Mouse (Mus musculus): Measurements from ENCODE around the gene Fkbp1a. TPM values are rescaled to one million over a fixed set of nuclear protein-coding genes. Genes with fewer than 3 reads are reported as not detected.

The Fkbp1a gene
- total RNA-seq (2021), result 100 to 1,000 TPM; 702 to 722 TPM
- long read RNA-seq, experiment 1, transcript Fkbp1a-210 (4 exons, 438 nt), result minor isoform, 28 of 728 reads
- long read RNA-seq, experiment 1, transcript Fkbp1a-201 (5 exons, 1,658 nt), result major isoform, 610 of 728 reads
- long read RNA-seq, experiment 1, partial matches to known transcripts, result 7 of 728 reads
- long read RNA-seq, experiment 1, other reads (novel, unspliced or antisense), result 78 of 728 reads
- long read RNA-seq, experiment 2, transcript Fkbp1a-210 (4 exons, 438 nt), result minor isoform, 13 of 528 reads
- long read RNA-seq, experiment 2, transcript Fkbp1a-201 (5 exons, 1,658 nt), result major isoform, 442 of 528 reads
- long read RNA-seq, experiment 2, partial matches to known transcripts, result 11 of 528 reads
- long read RNA-seq, experiment 2, other reads (novel, unspliced or antisense), result 56 of 528 reads

GRCm38 (mm10) chr2:151542323-151543062 lies at the start of gene Fkbp1a:
Gene Fkbp1a, plus strand, starts transcription at chr2:151542483.
- DNase-seq (ENCODE audit: extremely low spot score in 1 of 2, low spot score in 2 of 2), result peak; percentile 97 to 98
- TF ChIP-seq CTCF (IDR thresholded peaks at IDR 0.05), result no peak; the same call in none of the 2 replicates
- intact Hi-C loops (cut with DNase I), result loop anchor here (1.0 to 2.0 kb wide), 4 partner anchors 30 to 88 kb away; partner anchors contain the start of gene Nsfl1c
- peak within 1 kb of the TSS; percentile 94 for H3K27ac ChIP-seq
- peak within 1 kb of the TSS; percentile 75 for H3K4me3 ChIP-seq

GRCm38 (mm10) chr2:151494035-151494803 lies 48.1 kb upstream of the Fkbp1a start, which contains the start of gene Nsfl1c:
Gene Nsfl1c, plus strand, starts transcription at chr2:151494182.
- TF ChIP-seq CTCF (IDR thresholded peaks at IDR 0.05), result peak; percentile 89
- H3K27ac ChIP-seq, result peak within 1 kb of the TSS; percentile 85
- DNase-seq (ENCODE audit: extremely low spot score in 1 of 2, low spot score in 2 of 2), result peak; percentile 93 to 97
- intact Hi-C loops (cut with DNase I), result loop anchor here (1.0 to 10.0 kb wide), 4 partner anchors 48 to 371 kb away; partner anchors contain the start of gene Fkbp1a
- peak within 1 kb of the TSS; percentile 97 for H3K4me3 ChIP-seq

GRCm38 (mm10) chr2:151498358-151498757 lies 43.9 kb upstream of the Fkbp1a start:
- DNase-seq (ENCODE audit: extremely low spot score in 1 of 2, low spot score in 2 of 2), result no peak
- Histone ChIP-seq H3K27ac (no peak overlapping the region), H3K4me3 (no peak overlapping the region)
- TF ChIP-seq CTCF (IDR thresholded peaks at IDR 0.05), result no peak
- intact Hi-C loops (cut with DNase I), result loop anchor here (10.0 kb wide), 1 partner anchor 366 kb away; no protein-coding TSS in a partner anchor

- intact Hi-C loops (cut with DNase I), result no loop called here
These were observed 41.8 kb upstream of the Fkbp1a start for GRCm38 (mm10) chr2:151500442-151501007.

GRCm38 (mm10) chr2:151504226-151504625 lies 38.1 kb upstream of the Fkbp1a start:
- TF ChIP-seq CTCF (IDR thresholded peaks at IDR 0.05), result peak; percentile 7; the same call in 1 of the 2 replicates
- intact Hi-C loops (cut with DNase I), result no loop called here
- no peak overlapping the region for H3K27ac ChIP-seq
- no peak for DNase-seq (ENCODE audit: extremely low spot score in 1 of 2, low spot score in 2 of 2)
- H3K4me3 ChIP-seq, result no peak overlapping the region

More at GRCm38 (mm10) chr2:151500442-151501007, 41.8 kb upstream of the Fkbp1a start:
- DNase-seq (ENCODE audit: extremely low spot score in 1 of 2, low spot score in 2 of 2), result no peak
- H3K27ac ChIP-seq, result no peak overlapping the region
- no peak overlapping the region for H3K4me3 ChIP-seq
- TF ChIP-seq CTCF (IDR thresholded peaks at IDR 0.05), result no peak

- intact Hi-C loops (cut with DNase I), result loop anchor here (2.0 to 5.0 kb wide), 3 partner anchors 31 to 170 kb away; partner anchors contain the start of gene Fkbp1a
- no peak for TF ChIP-seq CTCF (IDR thresholded peaks at IDR 0.05)
- Histone ChIP-seq H3K27ac (0 out of 2 replicates have a peak overlapping the region, but pooled peaks have one; percentile 4), H3K4me3 (no peak overlapping the region)
- peak; percentile 41 to 48 for DNase-seq (ENCODE audit: extremely low spot score in 1 of 2, low spot score in 2 of 2)
These were observed 30.1 kb upstream of the Fkbp1a start for GRCm38 (mm10) chr2:151512199-151512598.

GRCm38 (mm10) chr2:151513525-151514285 lies 28.6 kb upstream of the Fkbp1a start:
- Histone ChIP-seq H3K4me3 (no peak overlapping the region), H3K27ac (peak overlapping the region; percentile 68)
- intact Hi-C loops (cut with DNase I), result loop anchor here (2.0 to 5.0 kb wide), 3 partner anchors 29 to 169 kb away; partner anchors contain the start of gene Fkbp1a
- DNase-seq (ENCODE audit: extremely low spot score in 1 of 2, low spot score in 2 of 2), result peak; percentile 16 to 34
- peak; percentile 34 for TF ChIP-seq CTCF (IDR thresholded peaks at IDR 0.05)

- no peak overlapping the region for H3K4me3 ChIP-seq
- DNase-seq (ENCODE audit: extremely low spot score in 1 of 2, low spot score in 2 of 2), result no peak
- TF ChIP-seq CTCF (IDR thresholded peaks at IDR 0.05), result peak; percentile 1; the same call in 1 of the 2 replicates
- no peak overlapping the region for H3K27ac ChIP-seq
- intact Hi-C loops (cut with DNase I), result no loop called here
These were observed 23.3 kb upstream of the Fkbp1a start for GRCm38 (mm10) chr2:151519000-151519399.

- no peak overlapping the region for H3K27ac ChIP-seq
- H3K4me3 ChIP-seq, result no peak overlapping the region
- no peak for DNase-seq (ENCODE audit: extremely low spot score in 1 of 2, low spot score in 2 of 2)
- no peak for TF ChIP-seq CTCF (IDR thresholded peaks at IDR 0.05)
- intact Hi-C loops (cut with DNase I), result no loop called here
These were observed 17.8 kb upstream of the Fkbp1a start for GRCm38 (mm10) chr2:151524324-151525041.

Data from left cerebral cortex, adult 2 months (tissue).